Mouse (Mus musculus): Measurements from ENCODE around the gene Ireb2. TPM values are rescaled to one million over a fixed set of nuclear protein-coding genes. Genes with fewer than 3 reads are reported as not detected.
"Not testable (repeated sequence)": the region's sequence is repeated elsewhere in the genome, so short reads cannot be mapped to it uniquely, and the experiment has no call there.

Gene Ireb2
- total and polyA plus RNA-seq, 3 experiments, result 13.8 to 26.4 (median 25.1) TPM

- H3K4me3 ChIP-seq (ENCODE audit: control insufficient read depth in 1 of 2, insufficient read depth in 1 of 2, low read depth in 2 of 2, low read length in 2 of 2), result no peak overlapping the region
- peaks cover 8 to 33% of the 10 kb centered on the region in 2 experiments for H3K36me3 ChIP-seq (ENCODE audit: control insufficient read depth in 1 of 2, insufficient read depth in 2 of 2, low read length in 2 of 2)
- H3K27ac ChIP-seq (ENCODE audit: control insufficient read depth, low read depth, low read length), result no peak overlapping the region
- TF ChIP-seq JUND (IDR thresholded peaks at IDR 0.05; ENCODE audit: low read depth, low read length), result no peak
- TF ChIP-seq MAX (IDR thresholded peaks at IDR 0.05; ENCODE audit: low read length), result no peak
- TF ChIP-seq ELF1 (IDR thresholded peaks at IDR 0.05; ENCODE audit: low read depth, low read length), result no peak
- TF ChIP-seq ZKSCAN1 (IDR thresholded peaks at IDR 0.05; ENCODE audit: low read depth, low read length), result no peak
- no peak for TF ChIP-seq RCOR1 (IDR thresholded peaks at IDR 0.05; ENCODE audit: low read depth, low read length)
- no peak for TF ChIP-seq USF2 (IDR thresholded peaks at IDR 0.05; ENCODE audit: borderline replicate concordance in 1 of 2, insufficient read depth in 1 of 2, low read depth in 1 of 2, low read length in 2 of 2)
- no peak for TF ChIP-seq CHD2 (IDR thresholded peaks at IDR 0.05; ENCODE audit: low read length)
- TF ChIP-seq ZNF384 (IDR thresholded peaks at IDR 0.05; ENCODE audit: low read depth, low read length), result no peak
- no peak for TF ChIP-seq HCFC1 (IDR thresholded peaks at IDR 0.05; ENCODE audit: low read depth, low read length)
- TF ChIP-seq MYC (IDR thresholded peaks at IDR 0.05; ENCODE audit: low read depth, low read length), result no peak
- TF ChIP-seq UBTF (IDR thresholded peaks at IDR 0.05; ENCODE audit: borderline replicate concordance, insufficient read depth, low read depth, low read length), result no peak
- no peak for TF ChIP-seq ZC3H11A (IDR thresholded peaks at IDR 0.05; ENCODE audit: low read depth, low read length)
- TF ChIP-seq GABPA (IDR thresholded peaks at IDR 0.05; ENCODE audit: low read depth, low read length), result no peak
- TF ChIP-seq NELFE (IDR thresholded peaks at IDR 0.05; ENCODE audit: low read depth, low read length), result no peak
- no peak for TF ChIP-seq ETS1 (IDR thresholded peaks at IDR 0.05; ENCODE audit: low read depth, low read length)
- TF ChIP-seq NRF1 (IDR thresholded peaks at IDR 0.05; ENCODE audit: insufficient read depth, low read depth, low read length, poor library complexity, severe bottlenecking), result no peak
- TF ChIP-seq SMC3 (IDR thresholded peaks at IDR 0.05; ENCODE audit: low read depth, low read length), result no peak
- H3K9ac ChIP-seq (ENCODE audit: control insufficient read depth, low read depth, low read length, poor library complexity, severe bottlenecking), result no peak overlapping the region
- peaks cover 4 to 25% of the 10 kb centered on the region in 2 experiments; a peak in 3 of 4 replicates for H3K4me1 ChIP-seq (ENCODE audit: control insufficient read depth in 1 of 2, insufficient read depth in 2 of 2, low read length in 2 of 2)
- H3K9me3 ChIP-seq (replicated peaks; ENCODE audit: insufficient read depth, low read length), result no peaks in the 10 kb centered on the region
- DNase-seq (ENCODE audit: low read depth, low spot score), result no peak
- peaks cover 0 to 10% of the 10 kb centered on the region in 2 experiments; a peak in 3 of 4 replicates for H3K27me3 ChIP-seq (ENCODE audit: control insufficient read depth in 1 of 2, insufficient read depth in 2 of 2, low read length in 2 of 2)
- H3K79me2 ChIP-seq (ENCODE audit: control insufficient read depth, insufficient read depth, low read length, poor library complexity), result peaks cover 27% of the 10 kb centered on the region
Measured at GRCm38 (mm10) chr9:54949465-54949864, 85.9 kb downstream of the Ireb2 start.

- Histone ChIP-seq H3K27ac (ENCODE audit: control insufficient read depth, low read depth, low read length) (peak overlapping the region; percentile 23), H3K36me3 (ENCODE audit: control insufficient read depth in 1 of 2, insufficient read depth in 2 of 2, low read length in 2 of 2) (peaks cover 10 to 38% of the 10 kb centered on the region in 2 experiments), H3K4me3 (ENCODE audit: control insufficient read depth in 1 of 2, insufficient read depth in 1 of 2, low read depth in 2 of 2, low read length in 2 of 2) (peak overlapping the region; percentile 89 to 95), H3K27me3 (ENCODE audit: control insufficient read depth in 1 of 2, insufficient read depth in 2 of 2, low read length in 2 of 2) (peaks cover 0 to 10% of the 10 kb centered on the region in 2 experiments; a peak in 2 of 4 replicates), H3K9ac (ENCODE audit: control insufficient read depth, low read depth, low read length, poor library complexity, severe bottlenecking) (peak overlapping the region; percentile 53), H3K4me1 (ENCODE audit: control insufficient read depth in 1 of 2, insufficient read depth in 2 of 2, low read length in 2 of 2) (peaks cover 4 to 27% of the 10 kb centered on the region in 2 experiments; a peak in 3 of 4 replicates), H3K79me2 (ENCODE audit: control insufficient read depth, insufficient read depth, low read length, poor library complexity) (peaks cover 27% of the 10 kb centered on the region)
- H3K9me3 ChIP-seq (replicated peaks; ENCODE audit: insufficient read depth, low read length); DNase-seq (ENCODE audit: low read depth, low spot score): not testable (repeated sequence)
- TF ChIP-seq EP300 (IDR thresholded peaks at IDR 0.05; ENCODE audit: low read depth in 1 of 2, low read length in 2 of 2), result 0 out of 4 replicates have a peak, but pooled peaks of 1 of the 2 experiments have one; percentile 13
Measured at GRCm38 (mm10) chr9:54950162-54950561, 86.6 kb downstream of the Ireb2 start.

Measured in MEL (cell line).